Mouse (Mus musculus) cerebellum, postnatal 36 days (tissue): ENCODE results near the gene Ino80e.
A peak's percentile ranks its signal among the peaks of the same experiment; 100 is the strongest.

ENCODE experiments used
- DNase-seq, 2 experiments: peaks; one replicate each; pipeline ENCODE4 v3.0.0; 2021 to 2022; ENCODE audit warnings: mixed read lengths in 2 of 2

Ino80e gene

DNA sequence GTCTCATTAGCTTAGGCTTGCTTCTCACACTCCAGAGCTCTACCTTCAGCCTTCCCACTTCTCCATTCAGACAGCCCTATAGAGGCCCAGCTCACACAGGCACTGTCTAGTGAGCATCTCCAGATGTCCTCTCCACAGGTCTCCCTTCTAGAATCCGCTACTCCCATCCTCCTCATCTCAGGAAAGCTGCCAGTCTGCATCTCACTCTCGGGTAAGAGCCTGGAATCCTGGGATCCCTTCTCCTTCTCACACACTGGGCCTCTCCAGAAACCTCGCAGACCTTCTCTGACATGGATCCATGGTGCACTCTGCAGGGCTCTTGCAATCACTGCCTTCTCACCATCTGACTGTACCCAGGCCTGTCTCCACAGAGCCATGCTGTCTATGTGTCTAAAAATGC lies 6.5 kb downstream of the Ino80e start:
- peak; percentile 37 to 39 for DNase-seq

- DNase-seq, result no peak
Observed at GRCm38 (mm10) chr7:126853454-126853853, 8.7 kb downstream of the Ino80e start.

- DNase-seq, result no peak
Observed at GRCm38 (mm10) chr7:126851192-126851591, 11.0 kb downstream of the Ino80e start.

DNA sequence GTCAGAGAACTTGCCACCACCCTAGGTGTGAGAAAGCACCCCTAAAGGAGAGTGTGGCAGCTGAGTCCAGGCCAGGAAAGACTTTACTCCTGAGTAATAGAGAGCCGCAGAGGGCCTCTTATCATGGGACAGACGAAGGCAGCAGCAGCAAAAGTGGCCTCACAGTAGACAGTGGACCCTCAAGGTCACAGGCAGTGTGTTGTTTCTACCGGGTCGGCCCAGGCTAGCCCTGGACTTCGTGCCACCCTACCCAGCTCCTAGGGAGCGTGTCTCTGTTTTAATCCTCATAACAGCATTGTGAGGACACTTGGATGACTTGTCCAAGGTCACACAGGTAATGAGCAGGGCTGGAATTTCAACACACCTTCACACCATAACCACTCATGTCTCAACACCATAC lies 12.0 kb downstream of the Ino80e start:
- DNase-seq, result no peak

DNA sequence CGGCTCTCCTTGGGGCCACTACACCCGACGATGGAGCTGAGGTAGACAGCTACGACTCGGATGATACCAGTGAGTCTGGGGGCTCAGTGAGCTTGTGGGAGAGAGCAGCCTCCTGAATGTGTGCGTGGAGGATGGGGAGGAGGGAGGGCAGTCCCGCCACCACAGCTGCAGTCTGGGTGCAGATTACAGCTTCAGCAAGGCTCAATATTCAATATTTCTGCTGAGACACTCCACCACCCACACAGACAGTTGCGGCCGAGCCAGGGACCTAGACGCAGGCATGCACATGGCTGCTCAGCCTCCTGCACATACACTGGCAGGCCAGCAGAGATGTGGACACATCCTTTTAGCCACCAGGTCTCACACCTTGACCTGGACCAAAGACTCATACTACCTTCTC lies 13.4 kb downstream of the Ino80e start:
- no peak for DNase-seq

DNA sequence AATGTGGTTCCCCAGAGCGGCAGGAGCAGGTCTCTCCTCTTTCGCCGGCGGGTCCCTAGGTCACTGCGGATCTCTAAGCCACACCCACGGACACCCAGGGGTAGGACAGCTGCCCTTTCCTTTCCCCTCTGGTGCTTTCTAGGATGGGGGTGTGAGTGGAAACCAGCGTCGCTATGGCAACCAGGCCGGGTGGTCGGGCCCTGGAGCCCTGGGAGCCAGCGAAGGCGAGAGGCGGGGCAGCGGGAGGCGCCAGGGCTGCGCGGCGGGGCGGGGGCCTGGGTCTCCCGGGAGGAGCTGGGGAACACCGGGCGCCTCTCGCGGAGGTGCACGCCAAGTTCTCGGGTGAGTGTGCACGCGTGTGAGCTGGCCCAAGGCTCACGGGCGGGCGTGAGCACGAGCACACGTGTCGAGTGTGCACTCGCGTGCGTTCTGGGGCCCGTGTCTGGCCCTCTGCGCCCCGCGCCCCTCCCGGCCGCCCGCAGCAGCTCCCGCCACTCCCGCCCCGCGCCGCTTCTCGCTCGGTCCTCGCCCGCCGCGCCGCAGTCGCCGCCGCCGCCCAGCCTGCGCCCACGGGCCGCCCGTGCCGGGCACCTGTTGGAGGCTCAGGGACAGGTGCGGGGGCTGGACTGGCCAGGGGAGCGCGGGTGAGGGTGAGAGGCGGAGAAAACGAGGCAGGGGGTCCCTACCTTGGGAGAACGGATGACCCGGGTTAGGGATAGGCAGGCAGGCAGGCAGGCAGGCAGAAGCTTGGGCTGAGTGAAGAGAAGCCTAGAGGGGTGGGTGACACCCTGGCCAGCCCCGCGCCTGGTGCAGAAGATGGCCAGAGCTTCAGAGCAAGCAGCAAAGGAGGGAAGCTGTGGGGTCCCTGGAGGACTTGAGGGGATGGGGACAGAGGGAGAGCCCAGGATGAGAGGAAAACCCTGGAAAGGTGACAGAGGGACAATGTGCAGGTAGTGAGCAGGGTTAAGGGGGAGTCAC lies 14.5 kb downstream of the Ino80e start:
- no peak for DNase-seq

DNA sequence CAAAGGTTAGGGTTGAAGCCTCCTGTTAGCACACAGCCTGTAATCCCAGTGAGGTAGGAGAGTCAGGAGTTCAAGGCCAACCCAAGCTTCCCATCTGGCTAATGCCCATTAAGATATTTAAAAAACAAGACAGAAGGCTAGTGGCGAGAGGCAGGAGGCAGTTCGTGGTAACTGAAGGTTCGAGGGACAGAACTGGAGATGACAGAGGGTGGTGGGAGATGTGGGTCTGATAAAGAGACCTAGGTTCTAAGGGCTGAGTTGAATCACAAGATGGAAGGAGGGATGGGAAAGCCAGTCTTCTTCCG lies 15.1 kb downstream of the Ino80e start, which contains the start of gene Doc2a:
Doc2a (plus strand) TSS at position 301 of the 305 bp plus-strand sequence.
- no peak for DNase-seq

DNA sequence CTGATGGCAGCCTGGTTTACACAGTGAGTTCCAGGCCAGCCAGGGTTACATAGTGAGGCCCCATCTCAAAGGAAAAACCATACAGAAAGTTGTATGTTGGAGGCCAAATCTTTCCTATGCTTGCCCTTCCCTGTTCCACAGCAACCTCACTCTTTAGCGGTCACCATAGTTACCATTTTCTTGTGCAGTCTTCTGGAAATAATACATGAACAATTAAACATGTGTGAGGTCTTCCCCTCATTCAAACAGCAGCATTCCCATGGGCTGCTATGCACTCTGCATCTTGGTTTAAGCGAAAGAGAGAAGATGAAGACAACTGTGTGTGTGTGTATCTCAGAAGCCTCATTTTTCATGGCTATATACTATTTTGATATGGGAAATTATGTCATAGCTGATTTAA lies 16.7 kb downstream of the Ino80e start:
- DNase-seq, result no peak

DNA sequence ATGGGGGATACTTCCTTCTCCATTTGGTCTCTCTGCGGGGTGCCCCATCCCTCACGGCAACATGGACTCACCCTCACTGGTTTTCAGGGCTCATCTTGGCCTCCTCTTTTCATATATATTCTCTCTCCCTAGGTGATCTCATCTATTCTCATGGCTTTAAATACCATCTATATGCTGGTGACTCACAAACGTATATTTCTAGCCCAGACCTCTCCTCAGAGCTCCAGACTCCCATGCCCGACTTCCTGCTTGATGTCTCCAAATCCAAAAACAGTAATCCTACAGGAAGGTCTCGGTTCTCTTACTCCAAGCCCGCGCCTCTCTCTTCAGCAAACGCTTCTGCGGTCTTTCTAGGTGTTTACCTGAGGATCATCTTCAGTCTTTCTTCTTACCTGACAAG lies 18.9 kb downstream of the Ino80e start:
- DNase-seq, result no peak

DNA sequence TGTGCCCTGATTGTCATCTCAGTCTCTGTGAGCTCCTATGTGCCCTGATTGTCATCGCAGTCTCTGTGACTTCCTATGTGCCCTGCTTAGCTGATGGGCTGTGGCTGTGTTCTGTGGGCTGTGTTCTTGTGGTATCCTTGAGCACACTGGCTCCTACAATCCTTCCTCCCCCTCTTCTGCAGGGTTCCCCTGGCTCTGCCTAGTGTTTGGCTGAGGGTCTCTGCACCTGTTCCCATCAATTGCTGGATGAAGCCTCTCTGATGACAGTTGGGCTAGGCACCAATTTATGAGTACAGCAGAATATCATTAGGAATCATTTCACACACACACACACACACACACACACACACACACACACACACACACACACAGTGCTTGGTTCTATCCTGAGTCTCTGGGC lies 28.9 kb downstream of the Ino80e start:
- DNase-seq, result no peak

DNA sequence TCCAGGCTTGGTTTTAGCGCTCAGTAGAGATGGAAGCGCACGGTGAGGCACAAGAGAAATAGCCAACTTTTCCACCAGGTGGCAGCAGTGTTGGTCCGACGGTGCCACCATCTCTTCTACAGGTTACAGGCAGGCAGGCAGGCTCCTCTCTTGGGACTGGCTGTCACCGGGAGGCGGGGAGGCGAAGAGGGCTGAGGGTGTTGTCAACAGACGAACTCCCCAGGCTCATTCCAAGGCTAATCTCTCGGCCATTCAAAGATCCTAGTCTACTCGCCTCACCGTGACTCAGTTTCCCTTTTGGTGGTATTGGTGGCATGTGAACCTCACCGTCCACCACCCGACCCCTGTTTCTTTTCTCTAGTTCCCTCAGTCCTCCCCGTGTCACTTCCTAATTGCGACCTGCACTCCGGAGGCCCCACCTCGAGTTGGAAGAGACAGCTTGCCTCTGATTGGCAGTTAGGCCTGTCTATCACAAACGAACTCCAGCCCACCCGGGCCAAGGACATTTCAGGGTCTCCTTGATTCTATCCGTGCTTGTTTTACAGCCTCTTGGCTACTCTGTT lies 30.1 kb downstream of the Ino80e start:
- peak; percentile 86 to 89 for DNase-seq

DNA sequence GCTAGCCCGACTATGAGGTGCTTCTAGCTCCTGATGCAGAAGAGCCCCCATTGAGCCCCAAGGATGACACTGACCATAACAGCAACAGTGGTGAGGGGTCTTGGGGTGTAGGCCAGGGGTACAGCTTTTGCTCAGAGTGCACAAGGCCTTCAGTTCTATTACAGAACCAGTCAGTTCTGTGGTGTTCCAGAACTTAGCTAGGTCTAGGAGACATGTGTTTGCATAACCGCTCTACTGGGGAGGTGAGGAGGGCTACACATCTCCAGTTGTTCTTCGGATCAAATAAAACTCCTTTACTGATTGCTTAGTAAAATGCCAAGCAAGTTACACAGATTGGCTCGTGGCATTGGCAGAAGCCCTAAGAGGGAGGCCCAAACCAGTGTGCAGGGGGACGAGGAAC lies 30.6 kb downstream of the Ino80e start, which contains the start of gene 4930451I11Rik:
4930451I11Rik (minus strand) TSS at position 101 of the 400 bp plus-strand sequence.
- no peak for DNase-seq

- no peak for DNase-seq
Observed at GRCm38 (mm10) chr7:126825952-126826351, 36.2 kb downstream of the Ino80e start.

GRCm38 (mm10) chr7:126825403-126825802 lies 36.8 kb downstream of the Ino80e start:
- no peak for DNase-seq

GRCm38 (mm10) chr7:126823940-126824339 lies 38.2 kb downstream of the Ino80e start:
- peak in 1 of 2 experiments; percentile 29 for DNase-seq

DNA sequence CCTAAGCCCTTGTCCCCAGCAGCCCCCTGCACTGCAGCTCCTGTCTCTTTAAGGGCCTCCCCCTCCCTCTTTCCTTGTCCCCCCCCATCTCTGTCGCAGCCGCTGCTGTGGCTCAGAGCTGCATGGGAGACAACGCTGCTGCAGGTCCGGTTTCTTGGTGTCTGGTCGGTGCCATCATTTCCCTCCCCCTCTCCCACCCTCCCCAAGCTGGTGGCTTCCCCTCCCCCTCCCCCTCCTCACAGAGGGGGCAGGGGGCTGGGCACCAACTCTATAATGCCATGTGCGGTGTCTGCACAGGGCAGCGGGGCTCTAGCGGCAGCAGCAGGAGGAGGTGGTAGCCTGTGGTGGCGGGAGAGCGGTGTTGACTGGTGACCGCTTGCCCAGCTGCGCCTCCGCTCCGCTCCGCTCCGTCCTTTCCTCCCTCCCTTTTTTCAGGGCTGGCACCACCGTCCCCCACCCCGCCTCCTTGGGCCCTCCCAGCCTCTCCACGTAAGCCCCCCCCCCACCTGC lies 38.9 kb downstream of the Ino80e start:
- DNase-seq, result peak; percentile 58 to 65

DNA sequence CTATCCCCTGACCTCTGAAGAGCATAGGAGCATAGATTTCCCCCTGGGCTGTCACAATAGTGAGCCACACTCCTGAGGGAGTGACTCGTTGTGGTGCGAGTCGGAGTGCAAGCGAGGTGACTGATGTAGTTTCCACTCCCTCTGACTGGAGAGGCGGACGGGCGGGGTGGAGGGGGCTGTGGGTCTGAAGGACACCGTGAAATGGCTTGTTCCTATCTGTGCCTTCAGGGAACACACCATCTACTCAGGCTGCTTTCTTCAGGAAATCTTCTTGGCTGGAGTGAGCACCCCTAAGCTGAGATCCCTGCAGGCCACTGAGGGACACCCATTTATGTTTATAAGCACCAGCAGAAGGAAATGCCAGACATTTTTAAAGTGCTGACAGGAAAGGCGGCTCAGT lies 39.4 kb downstream of the Ino80e start:
- DNase-seq, result peak; percentile 53 to 56

DNA sequence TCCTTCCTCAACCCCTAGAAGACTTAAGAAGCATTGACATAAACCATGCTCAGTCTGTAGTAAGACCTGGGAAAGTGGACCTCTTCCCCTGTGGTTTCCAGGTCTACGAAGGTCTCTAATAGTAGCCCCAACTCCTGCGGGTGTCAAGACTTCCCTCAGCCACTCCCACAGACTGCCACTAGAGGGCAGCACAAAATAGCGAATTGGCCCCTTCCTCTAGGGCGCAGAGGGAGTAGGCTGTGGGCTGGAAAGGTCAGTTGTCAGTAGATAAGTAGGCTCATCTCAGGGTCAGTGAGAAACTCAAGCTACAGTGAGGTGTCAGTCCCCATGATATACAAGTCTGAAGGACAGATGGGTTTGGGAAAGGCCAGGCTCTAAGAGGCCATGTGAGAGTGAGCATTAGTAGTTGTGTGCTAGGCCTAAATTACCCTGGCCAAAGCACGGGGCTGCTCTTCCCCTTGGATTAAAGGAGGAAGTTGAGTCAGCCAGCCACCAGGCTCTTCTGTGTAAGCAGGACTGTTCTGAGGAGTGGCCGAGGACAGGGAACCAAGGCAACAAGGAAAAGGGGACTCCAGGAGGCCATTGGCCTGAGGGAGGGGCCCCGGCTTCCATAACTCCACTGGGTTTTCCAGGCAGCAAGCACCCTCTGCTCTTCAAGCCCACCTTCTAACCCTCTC lies 40.2 kb downstream of the Ino80e start:
- DNase-seq, result peak; percentile 90 to 94

DNA sequence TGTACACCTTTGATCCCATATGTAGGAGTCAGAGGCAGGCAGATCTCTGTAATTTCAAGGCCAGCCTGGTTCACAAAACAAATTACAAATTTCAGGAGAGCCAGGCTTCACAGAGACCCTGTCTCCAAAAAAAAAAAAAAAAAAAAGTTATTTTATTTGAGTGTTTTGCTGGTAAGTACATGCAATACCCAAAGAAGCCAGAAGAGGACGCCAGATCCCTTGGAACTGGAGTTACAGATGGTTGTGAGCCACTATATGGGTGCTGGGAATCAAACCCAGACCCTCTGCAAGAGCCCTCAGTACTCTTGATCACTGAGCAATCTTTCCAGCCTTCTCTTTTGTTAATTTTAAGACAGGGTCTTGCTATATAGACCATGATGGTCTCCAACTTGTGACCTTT lies 43.4 kb downstream of the Ino80e start:
- no peak for DNase-seq

GRCm38 (mm10) chr7:126817595-126817994 lies 44.6 kb downstream of the Ino80e start:
- no peak for DNase-seq

GRCm38 (mm10) chr7:126816494-126816893 lies 45.7 kb downstream of the Ino80e start:
- no peak for DNase-seq

DNA sequence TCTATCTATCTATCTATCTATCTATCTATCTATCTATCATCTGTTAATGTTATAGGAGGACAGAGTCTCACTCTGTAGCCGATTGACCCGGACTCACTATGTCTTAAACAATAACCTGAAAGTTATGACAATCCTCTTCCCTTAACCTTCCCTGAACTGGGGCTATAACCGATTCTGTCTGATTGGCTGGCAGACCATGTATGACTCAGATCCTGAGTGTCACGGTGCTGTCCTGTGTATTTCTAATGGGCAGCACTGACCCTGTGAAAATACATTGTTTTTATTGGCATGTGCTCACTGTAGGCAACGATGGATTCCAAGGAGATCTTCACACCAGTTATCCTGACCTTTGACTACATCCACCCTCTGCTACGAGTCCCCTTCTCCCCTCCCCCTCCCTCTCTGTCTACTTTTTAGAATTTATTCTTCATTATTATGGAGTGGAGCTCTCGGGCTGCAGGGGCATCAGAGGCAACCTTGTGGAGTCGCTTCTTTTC lies 46.4 kb downstream of the Ino80e start:
- DNase-seq, result no peak

- DNase-seq, result no peak
Observed at GRCm38 (mm10) chr7:126809723-126810369, 52.3 kb downstream of the Ino80e start.
